Mouse (Mus musculus): ENCODE data around the gene Olfr981. TPM values are rescaled to one million over a fixed set of nuclear protein-coding genes. Genes with fewer than 3 reads are reported as not detected.

The Olfr981 gene
- total RNA-seq (2023), result not detected

DNA sequence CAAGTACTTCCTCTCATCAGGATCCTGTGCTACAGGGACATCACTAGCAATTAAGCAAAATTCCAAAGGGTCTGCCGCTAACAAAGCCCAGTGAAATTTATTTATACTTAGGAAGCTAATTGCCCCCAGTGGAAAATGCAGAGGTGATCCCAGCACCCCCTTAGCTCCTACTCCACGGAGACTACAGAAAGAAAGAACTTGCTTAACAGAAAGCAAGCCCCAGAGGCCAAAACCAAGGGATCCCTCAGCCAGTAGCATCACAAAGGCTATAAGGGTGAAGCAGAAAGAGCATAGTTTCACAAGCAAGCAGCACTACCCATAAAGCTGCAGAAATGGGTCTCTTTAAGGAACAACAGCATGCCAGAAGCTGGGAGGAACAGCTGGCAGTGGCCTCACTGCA lies at the start of gene Olfr981:
Gene Olfr981 (plus strand): TSS at position 301 of the 400 bp plus-strand sequence.

DNA sequence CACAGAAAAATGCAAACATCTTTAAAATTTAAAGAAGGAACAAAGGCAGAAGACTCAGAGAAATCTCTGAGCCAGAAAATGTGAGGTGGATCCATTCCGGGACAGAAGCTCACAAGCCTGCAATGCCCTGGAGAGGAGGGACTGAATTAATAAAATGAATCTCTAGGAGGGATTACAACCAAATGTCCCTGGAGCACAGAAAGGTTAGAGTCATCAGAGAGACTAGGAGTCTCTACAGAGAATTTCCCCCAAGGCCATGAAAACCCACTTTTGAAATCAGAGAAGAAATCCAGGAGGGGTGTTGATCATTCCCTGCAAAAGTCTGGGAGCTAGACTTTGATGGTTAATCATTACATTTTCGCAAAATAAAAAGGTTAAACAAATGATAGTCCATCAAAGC lies 29.5 kb upstream of the Olfr981 start, which contains the start of gene Olfr978:
Gene Olfr978 (plus strand): TSS at position 301 of the 400 bp plus-strand sequence.

DNA sequence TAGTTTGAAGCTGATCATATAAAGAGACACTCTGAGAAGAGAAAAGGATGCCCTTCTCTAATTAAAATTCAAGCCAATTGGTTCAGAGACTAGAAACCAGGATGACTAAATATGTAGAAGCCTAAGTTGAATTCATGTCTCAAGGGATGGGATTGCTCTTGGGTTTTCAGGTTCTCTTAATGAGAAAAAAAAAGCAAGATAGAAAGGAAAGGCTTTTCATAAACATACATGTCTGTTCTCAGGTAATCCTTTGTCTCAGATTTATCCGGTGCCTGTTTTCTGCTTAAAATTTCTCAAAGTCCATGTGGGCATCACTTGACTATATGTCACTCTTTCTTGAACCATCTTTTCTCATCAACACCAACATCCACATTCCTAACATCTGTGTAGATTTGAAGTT lies 17.9 kb upstream of the Olfr981 start, which contains the start of gene Olfr979:
Gene Olfr979 (minus strand): TSS at position 101 of the 400 bp plus-strand sequence.

DNA sequence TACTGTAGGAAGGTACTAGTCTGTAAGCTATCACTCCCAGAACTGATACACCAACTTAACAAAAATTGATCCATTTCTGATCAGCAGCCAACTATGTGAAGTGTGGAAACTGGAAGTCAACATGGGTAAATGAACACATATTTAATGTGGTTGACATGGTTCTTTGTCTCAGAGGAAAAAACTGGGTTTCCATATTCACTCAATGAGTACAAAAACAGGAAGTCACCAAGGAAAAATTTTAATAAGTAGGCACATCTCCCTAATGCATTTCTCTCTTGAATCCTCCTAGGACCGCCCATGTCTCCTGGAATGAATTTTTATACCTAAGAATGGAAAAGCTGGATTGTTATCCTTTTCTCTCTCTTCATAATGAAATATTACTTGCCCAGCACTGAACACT lies 11.8 kb upstream of the Olfr981 start, which contains the start of gene Olfr980:
Gene Olfr980 (minus strand): TSS at position 101 of the 400 bp plus-strand sequence.

DNA sequence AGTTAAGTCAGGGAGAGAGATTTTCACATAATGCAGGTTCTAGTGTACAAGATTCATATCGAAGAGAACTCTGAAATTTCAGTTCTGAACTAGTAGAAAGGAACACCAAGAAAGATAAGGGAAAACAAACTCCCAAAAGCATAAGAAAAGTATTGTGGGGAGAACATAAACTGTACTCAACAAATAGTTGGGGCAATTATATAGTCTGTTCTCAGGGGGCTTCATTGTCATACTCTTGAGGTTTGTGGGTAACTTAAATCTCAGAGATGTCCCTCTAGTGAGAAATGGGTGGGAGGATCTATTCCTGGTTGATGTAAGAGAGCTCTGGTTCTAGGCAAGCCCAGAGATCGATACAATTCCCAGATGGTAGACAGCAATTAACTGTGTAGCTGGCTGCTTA lies 52.3 kb downstream of the Olfr981 start, which contains the start of gene Olfr982:
Gene Olfr982 (plus strand): TSS at position 301 of the 400 bp plus-strand sequence.

Other genes starting within 250 kb of the Olfr981 start
- gene Olfr968, start 238.2 kb upstream of the Olfr981 start, total RNA-seq (2023), result not detected
- gene Olfr969, start 230.5 kb upstream of the Olfr981 start, total RNA-seq (2023), result not detected
- gene Olfr970, start 212.6 kb upstream of the Olfr981 start, total RNA-seq (2023), result not detected
- not detected for gene Olfr971, start 184.6 kb upstream of the Olfr981 start, total RNA-seq (2023)
- not detected for gene Olfr972, start 155.0 kb upstream of the Olfr981 start, total RNA-seq (2023)
- gene Olfr229, start 114.1 kb upstream of the Olfr981 start, total RNA-seq (2023), result not detected
- not detected for gene Olfr974, start 84.0 kb upstream of the Olfr981 start, total RNA-seq (2023)
- not detected for gene Olfr975, start 69.4 kb upstream of the Olfr981 start, total RNA-seq (2023)
- not detected for gene Olfr976, start 60.3 kb upstream of the Olfr981 start, total RNA-seq (2023)
- not detected for gene Olfr978, start 29.4 kb upstream of the Olfr981 start, total RNA-seq (2023)
- gene Olfr979, start 18.0 kb upstream of the Olfr981 start, total RNA-seq (2023), result not detected
- not detected for gene Olfr980, start 11.9 kb upstream of the Olfr981 start, total RNA-seq (2023)
- not detected for gene Olfr982, start 52.4 kb downstream of the Olfr981 start, total RNA-seq (2023)
- not detected for gene Olfr983, start 72.1 kb downstream of the Olfr981 start, total RNA-seq (2023)
- gene Olfr984, start 92.7 kb downstream of the Olfr981 start, total RNA-seq (2023), result not detected
- gene Olfr985, start 108.7 kb downstream of the Olfr981 start, total RNA-seq (2023), result not detected
- gene Tmem225, start 126.7 kb downstream of the Olfr981 start, total RNA-seq (2023), result not detected
- not detected for gene Olfr986, start 159.5 kb downstream of the Olfr981 start, total RNA-seq (2023)
- gene Zfp202, start 170.9 kb downstream of the Olfr981 start, total RNA-seq (2023), result 1.5 TPM
- not detected for gene Scn3b, start 247.8 kb downstream of the Olfr981 start, total RNA-seq (2023)

Measured in CD4-positive naive resting alpha-beta T cell, adult 57 days (primary cell).